Mouse (Mus musculus) liver, postnatal 0 days (tissue): ENCODE results near the gene Ankib1.

Experiments used
- CTCF ChIP-seq: sonication (generic); IDR thresholded peaks from 2 replicates; pipeline ENCODE4 v1.5.1; 2016; ENCODE audit warnings: antibody characterized with exemption, low read depth
- EP300 ChIP-seq: IDR thresholded peaks from 2 replicates; pipeline ENCODE4 v1.6.1; 2016; ENCODE audit warnings: antibody characterized with exemption, low read depth, mild to moderate bottlenecking

DNA sequence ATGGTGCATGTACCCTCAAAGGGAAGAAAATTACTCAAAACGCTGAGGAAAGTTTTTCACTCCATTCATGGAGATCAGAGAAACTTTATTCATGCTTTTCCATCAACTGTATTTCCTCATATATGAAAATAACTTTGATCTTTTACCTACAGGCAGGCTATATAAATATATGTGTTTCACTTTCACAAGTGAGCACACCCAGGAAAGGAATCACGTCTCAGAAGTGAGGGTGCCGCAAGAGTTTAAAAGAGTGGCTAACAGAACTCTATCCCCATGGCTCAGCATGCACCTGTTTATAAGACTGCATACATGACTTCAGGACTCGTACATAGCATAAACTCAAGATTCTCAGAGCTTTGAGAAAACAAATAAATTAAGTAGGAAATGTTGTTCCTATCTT, 1.8 kb downstream of the Ankib1 start:
- no peak for TF ChIP-seq EP300
- TF ChIP-seq CTCF = no peak
